Mouse (Mus musculus) CD8-positive naive resting alpha-beta T cell, adult 2 months (primary cell): Measurements from ENCODE around the gene S100pbp.
"Not testable (repeated sequence)": the region's sequence is repeated elsewhere in the genome, so short reads cannot be mapped to it uniquely, and the experiment has no call there.

ENCODE experiments used
- DNase-seq, 2 experiments: peaks; one replicate each; pipeline ENCODE4 v3.0.0; 2022; ENCODE audit warnings: low read depth in 2 of 2, low spot score in 2 of 2

The S100pbp gene

GRCm38 (mm10) chr4:129221097-129222010, 31.8 kb upstream of the S100pbp start:
- DNase-seq, result no peak

- DNase-seq, result no peak
Observed at GRCm38 (mm10) chr4:129220376-129221089, 31.0 kb upstream of the S100pbp start.

- no peak for DNase-seq
Observed at GRCm38 (mm10) chr4:129219198-129219597, 29.7 kb upstream of the S100pbp start.

GRCm38 (mm10) chr4:129218569-129219175, 29.1 kb upstream of the S100pbp start:
- DNase-seq, result no peak

GRCm38 (mm10) chr4:129212486-129212885, 23.0 kb upstream of the S100pbp start:
- DNase-seq, result not testable (repeated sequence)

GRCm38 (mm10) chr4:129211461-129211860, 21.9 kb upstream of the S100pbp start:
- DNase-seq, result no peak

- no peak for DNase-seq
Observed at GRCm38 (mm10) chr4:129209504-129209903, 20.0 kb upstream of the S100pbp start.

- DNase-seq, result no peak
Observed at GRCm38 (mm10) chr4:129206792-129207191, 17.3 kb upstream of the S100pbp start.

- no peak for DNase-seq
Observed at GRCm38 (mm10) chr4:129204655-129205054, 15.1 kb upstream of the S100pbp start.

GRCm38 (mm10) chr4:129197514-129197913, 8.0 kb upstream of the S100pbp start:
- DNase-seq, result no peak

- no peak for DNase-seq
Observed at GRCm38 (mm10) chr4:129194280-129194679, 4.8 kb upstream of the S100pbp start.

GRCm38 (mm10) chr4:129191691-129192090, 2.2 kb upstream of the S100pbp start:
- DNase-seq, result no peak

- DNase-seq, result peak in 1 of 2 experiments; percentile 1
Observed at GRCm38 (mm10) chr4:129190538-129190937, 1.0 kb upstream of the S100pbp start.

GRCm38 (mm10) chr4:129188803-129189541, 555 bp downstream of the S100pbp start:
- DNase-seq, result peak; percentile 30 to 35

GRCm38 (mm10) chr4:129188041-129188659, 1.4 kb downstream of the S100pbp start:
- DNase-seq, result no peak

GRCm38 (mm10) chr4:129179560-129179959, 10.0 kb downstream of the S100pbp start:
- DNase-seq, result no peak

GRCm38 (mm10) chr4:129172529-129172928, 17.0 kb downstream of the S100pbp start:
- DNase-seq, result no peak

GRCm38 (mm10) chr4:129161581-129162255, 27.8 kb downstream of the S100pbp start:
- DNase-seq, result no peak

- no peak for DNase-seq
Observed at GRCm38 (mm10) chr4:129161076-129161475, 28.5 kb downstream of the S100pbp start.

- DNase-seq, result no peak
Observed at GRCm38 (mm10) chr4:129158549-129158948, 31.0 kb downstream of the S100pbp start.
